Mouse (Mus musculus) C2C12 (cell line): ENCODE results near the gene Fbxo8.

Experiments
- CTCF ChIP-seq: IDR thresholded peaks from one replicate; pipeline ENCODE4 v1.5.1; 2011; ENCODE audit not compliant: control insufficient read depth, insufficient read depth, insufficient read length
- FOSL1 ChIP-seq: IDR thresholded peaks from one replicate; pipeline ENCODE4 v1.8.0; 2011; ENCODE audit warnings: mild to moderate bottlenecking, low read length; ENCODE audit not compliant: poor library complexity, insufficient read depth, severe bottlenecking
- MAX ChIP-seq: IDR thresholded peaks from one replicate; pipeline ENCODE4 v1.6.1; 2011; ENCODE audit warnings: mild to moderate bottlenecking, control low read depth
- MYOD1 ChIP-seq: IDR thresholded peaks from one replicate; pipeline ENCODE4 v1.6.1; 2011; ENCODE audit warnings: low read depth; ENCODE audit not compliant: control insufficient read depth, insufficient read length
- MYOG ChIP-seq: IDR thresholded peaks from one replicate; pipeline ENCODE4 v1.6.1; 2011; ENCODE audit not compliant: control insufficient read depth, insufficient read length; ENCODE audit errors: extremely low read depth
- USF1 ChIP-seq: IDR thresholded peaks from one replicate; pipeline ENCODE4 v1.6.1; 2011; ENCODE audit warnings: low read depth, mild to moderate bottlenecking, control low read depth, moderate library complexity

GRCm38 (mm10) chr8:56615005-56615404, 64.1 kb downstream of the Fbxo8 start:
- no peak for TF ChIP-seq CTCF
- TF ChIP-seq FOSL1 = no peak
- TF ChIP-seq MYOG = no peak
- TF ChIP-seq MAX = no peak
- no peak for TF ChIP-seq MYOD1
- no peak for TF ChIP-seq USF1
